Mouse (Mus musculus): Measurements from ENCODE around the gene Wwc2.

- TF ChIP-seq POLR2A (IDR thresholded peaks at IDR 0.05; ENCODE audit: borderline replicate concordance, low read depth, low read length) (no peak), CTCF (IDR thresholded peaks at IDR 0.05; ENCODE audit: low read depth, low read length) (no peak)
Measured at GRCm38 (mm10) chr8:47995391-47995790, 4.7 kb upstream of the Wwc2 start.
